Mouse (Mus musculus): ENCODE results near the gene Vsx2. TPM values are rescaled to one million over a fixed set of nuclear protein-coding genes. Genes with fewer than 3 reads are reported as not detected.

Gene Vsx2
- polyA plus RNA-seq, 1 experiment = not detected

DNA sequence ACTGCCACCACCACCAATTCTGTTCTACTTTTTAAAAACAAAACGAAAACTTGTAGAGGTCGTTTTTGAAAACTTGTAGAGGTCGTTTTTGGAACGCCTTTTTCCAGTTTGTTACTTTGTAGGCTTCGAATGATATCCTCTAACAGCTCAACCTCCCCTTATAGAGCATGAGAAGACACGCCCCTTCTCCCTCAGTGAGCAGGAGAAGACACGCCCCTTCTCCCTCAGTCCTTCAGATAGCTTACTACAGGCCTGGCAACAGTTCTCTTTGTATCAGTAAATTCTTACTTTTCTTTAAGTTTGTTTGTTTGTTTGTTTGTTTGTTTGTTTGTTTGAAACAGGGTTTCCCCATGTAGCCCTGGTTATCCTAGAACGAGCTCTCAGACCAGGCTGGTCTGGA lies 14.3 kb upstream of the Vsx2 start:
- Histone ChIP-seq H3K4me3 (ENCODE audit: extremely low read depth, insufficient read depth, insufficient read length) (no peak overlapping the region), H3K27ac (ENCODE audit: insufficient read depth, low read length) (no peak overlapping the region), H3K4me1 (ENCODE audit: control insufficient read depth, insufficient read depth, insufficient read length) (no peaks in the 10 kb centered on the region), H3K27me3 (ENCODE audit: control insufficient read depth, insufficient read depth, low read length) (no peaks in the 10 kb centered on the region), H3K36me3 (ENCODE audit: control insufficient read depth, insufficient read depth, low read length) (no peaks in the 10 kb centered on the region)
- no peak for TF ChIP-seq CTCF (IDR thresholded peaks at IDR 0.05; ENCODE audit: extremely low read depth, insufficient read depth, insufficient read length, insufficient replicate concordance)
- no peak for TF ChIP-seq POLR2A (IDR thresholded peaks at IDR 0.05; ENCODE audit: low read depth, low read length)
- 70% methylated on average over 8 of the region's 8 CpGs for WGBS
- no peak for DNase-seq (ENCODE audit: low read depth in 1 of 2, low spot score in 2 of 2)

DNA sequence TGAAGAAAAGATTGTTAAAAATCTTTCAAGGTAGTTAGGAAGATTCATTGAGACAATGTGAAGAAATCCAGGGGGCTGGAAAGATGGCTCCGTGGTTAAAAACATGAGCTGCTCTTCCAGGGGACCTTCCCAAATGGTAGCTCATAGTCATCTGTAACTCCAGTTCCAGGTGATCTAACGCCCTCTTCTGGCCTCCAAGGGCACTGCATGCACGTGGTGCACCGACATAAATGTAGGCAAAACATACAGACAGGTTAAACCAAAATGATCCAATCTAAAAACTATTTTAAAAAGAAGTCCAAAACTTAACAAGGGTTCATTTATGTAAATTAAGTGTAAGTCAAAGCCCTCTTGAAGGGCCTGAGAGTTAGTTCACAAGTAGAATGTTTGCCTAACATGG lies 7.0 kb upstream of the Vsx2 start:
- TF ChIP-seq POLR2A (IDR thresholded peaks at IDR 0.05; ENCODE audit: low read depth, low read length) = no peak
- TF ChIP-seq CTCF (IDR thresholded peaks at IDR 0.05; ENCODE audit: extremely low read depth, insufficient read depth, insufficient read length, insufficient replicate concordance) = no peak
- 55% methylated on average over 4 of the region's 4 CpGs for WGBS
- no peak for DNase-seq (ENCODE audit: low read depth in 1 of 2, low spot score in 2 of 2)
- no peaks in the 10 kb centered on the region for H3K27me3 ChIP-seq (ENCODE audit: control insufficient read depth, insufficient read depth, low read length)
- no peak overlapping the region for H3K4me3 ChIP-seq (ENCODE audit: extremely low read depth, insufficient read depth, insufficient read length)
- H3K4me1 ChIP-seq (ENCODE audit: control insufficient read depth, insufficient read depth, insufficient read length) = no peaks in the 10 kb centered on the region
- H3K27ac ChIP-seq (ENCODE audit: insufficient read depth, low read length) = no peak overlapping the region
- H3K36me3 ChIP-seq (ENCODE audit: control insufficient read depth, insufficient read depth, low read length) = no peaks in the 10 kb centered on the region

DNA sequence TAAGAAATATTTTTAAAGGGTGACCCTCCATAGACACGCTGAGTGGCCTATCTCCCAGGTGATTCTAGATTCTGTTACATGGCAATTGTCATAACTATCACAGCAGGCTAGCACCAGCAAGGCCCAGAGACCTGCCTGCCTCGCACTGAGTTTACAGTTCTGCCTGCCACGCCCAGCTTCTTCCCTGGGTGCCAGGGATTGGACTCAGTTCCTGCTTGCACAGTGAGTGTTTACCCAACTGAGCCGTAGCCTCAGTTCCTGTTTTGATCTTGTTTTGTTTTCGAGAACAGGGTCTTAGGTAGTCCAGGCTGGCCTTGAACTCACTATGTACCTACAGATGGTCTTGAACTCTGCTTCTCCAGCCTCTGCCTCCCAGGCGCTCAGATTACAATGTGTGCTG lies 2.0 kb upstream of the Vsx2 start:
- H3K4me3 ChIP-seq (ENCODE audit: extremely low read depth, insufficient read depth, insufficient read length) = no peak overlapping the region
- peaks cover 31% of the 10 kb centered on the region for H3K27me3 ChIP-seq (ENCODE audit: control insufficient read depth, insufficient read depth, low read length)
- no peaks in the 10 kb centered on the region for H3K4me1 ChIP-seq (ENCODE audit: control insufficient read depth, insufficient read depth, insufficient read length)
- no peak for TF ChIP-seq CTCF (IDR thresholded peaks at IDR 0.05; ENCODE audit: extremely low read depth, insufficient read depth, insufficient read length, insufficient replicate concordance)
- TF ChIP-seq POLR2A (IDR thresholded peaks at IDR 0.05; ENCODE audit: low read depth, low read length) = no peak
- H3K36me3 ChIP-seq (ENCODE audit: control insufficient read depth, insufficient read depth, low read length) = no peaks in the 10 kb centered on the region
- no peak overlapping the region for H3K27ac ChIP-seq (ENCODE audit: insufficient read depth, low read length)
- WGBS = 70% methylated on average over 6 of the region's 6 CpGs
- no peak for DNase-seq (ENCODE audit: low read depth in 1 of 2, low spot score in 2 of 2)

DNA sequence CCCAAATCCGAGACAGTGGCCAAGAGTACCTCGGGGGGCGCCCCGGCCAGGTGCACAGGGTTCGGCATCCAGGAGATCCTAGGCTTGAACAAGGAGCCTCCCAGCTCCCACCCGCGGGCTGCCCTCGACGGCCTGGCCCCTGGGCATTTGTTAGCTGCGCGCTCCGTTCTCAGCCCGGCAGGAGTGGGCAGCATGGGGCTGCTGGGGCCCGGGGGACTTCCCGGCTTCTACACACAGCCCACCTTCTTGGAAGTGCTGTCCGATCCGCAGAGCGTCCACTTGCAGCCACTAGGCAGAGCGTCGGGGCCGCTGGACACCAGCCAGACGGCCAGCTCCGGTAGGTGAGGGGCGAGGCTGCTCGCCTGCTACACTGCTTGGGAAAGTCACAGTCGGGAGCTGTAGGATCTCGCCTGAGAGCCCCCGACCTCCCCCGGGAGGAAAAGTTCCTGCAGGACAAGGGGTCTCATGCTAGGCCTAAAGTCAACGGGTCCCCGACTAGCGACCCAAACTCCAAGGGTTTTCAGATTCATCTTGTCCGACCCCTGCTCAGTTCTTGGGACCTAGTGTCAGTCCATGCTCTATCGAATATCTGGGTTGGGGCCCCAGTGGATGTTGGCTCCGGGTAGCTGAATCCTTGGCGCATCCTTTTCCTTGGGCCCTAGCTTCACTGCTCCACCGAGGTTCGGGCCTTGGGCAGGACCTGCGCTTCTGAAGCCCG lies 573 bp downstream of the Vsx2 start:
- no peaks in the 10 kb centered on the region for H3K4me1 ChIP-seq (ENCODE audit: control insufficient read depth, insufficient read depth, insufficient read length)
- H3K27me3 ChIP-seq (ENCODE audit: control insufficient read depth, insufficient read depth, low read length) = peaks cover 39% of the 10 kb centered on the region
- no peak overlapping the region for H3K4me3 ChIP-seq (ENCODE audit: extremely low read depth, insufficient read depth, insufficient read length)
- no peaks in the 10 kb centered on the region for H3K36me3 ChIP-seq (ENCODE audit: control insufficient read depth, insufficient read depth, low read length)
- H3K27ac ChIP-seq (ENCODE audit: insufficient read depth, low read length) = no peak overlapping the region
- DNase-seq (ENCODE audit: low read depth in 1 of 2, low spot score in 2 of 2) = no peak
- TF ChIP-seq POLR2A (IDR thresholded peaks at IDR 0.05; ENCODE audit: low read depth, low read length) (no peak), CTCF (IDR thresholded peaks at IDR 0.05; ENCODE audit: extremely low read depth, insufficient read depth, insufficient read length, insufficient replicate concordance) (no peak)
- WGBS = 9% methylated on average over 35 of the region's 40 CpGs

DNA sequence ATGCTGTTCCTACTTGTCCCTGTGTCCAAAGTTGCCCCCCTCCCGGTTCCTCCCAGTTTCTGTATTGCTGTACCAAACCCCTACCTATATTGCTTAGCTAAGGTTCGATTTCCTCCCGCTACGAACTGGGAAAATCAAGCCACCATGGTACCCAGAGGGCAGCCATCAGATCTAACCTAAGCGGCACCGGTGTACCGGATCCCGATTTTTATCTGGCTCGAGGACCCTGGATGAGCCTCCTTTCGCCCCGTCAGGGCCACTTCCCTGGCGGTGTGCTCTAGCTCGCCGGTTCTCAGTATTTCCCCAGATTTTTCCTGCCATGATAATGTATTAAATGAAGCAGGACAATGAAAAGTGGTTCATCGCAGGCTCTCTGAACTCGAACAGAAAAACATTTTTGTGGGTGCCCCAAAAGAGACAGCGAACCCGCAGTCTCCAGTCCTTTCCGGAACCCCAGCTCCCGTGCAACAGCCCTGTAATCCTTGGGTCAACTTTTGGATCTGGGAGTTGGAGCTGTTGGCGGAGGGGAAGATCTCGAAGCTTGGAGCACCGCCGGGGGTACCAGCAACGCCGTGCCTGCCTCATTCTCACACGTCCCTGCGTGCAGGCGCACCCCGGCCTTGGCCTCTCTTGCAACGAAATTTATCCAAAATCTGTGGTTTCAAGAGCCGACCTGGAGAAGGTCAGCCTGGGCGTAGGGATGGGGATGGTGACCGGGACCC lies 1.3 kb downstream of the Vsx2 start:
- no peaks in the 10 kb centered on the region for H3K4me1 ChIP-seq (ENCODE audit: control insufficient read depth, insufficient read depth, insufficient read length)
- no peak overlapping the region for H3K4me3 ChIP-seq (ENCODE audit: extremely low read depth, insufficient read depth, insufficient read length)
- no peak overlapping the region for H3K27ac ChIP-seq (ENCODE audit: insufficient read depth, low read length)
- H3K27me3 ChIP-seq (ENCODE audit: control insufficient read depth, insufficient read depth, low read length) = peaks cover 39% of the 10 kb centered on the region
- no peak for TF ChIP-seq CTCF (IDR thresholded peaks at IDR 0.05; ENCODE audit: extremely low read depth, insufficient read depth, insufficient read length, insufficient replicate concordance)
- no peak for TF ChIP-seq POLR2A (IDR thresholded peaks at IDR 0.05; ENCODE audit: low read depth, low read length)
- 7% methylated on average over 34 of the region's 34 CpGs for WGBS
- H3K36me3 ChIP-seq (ENCODE audit: control insufficient read depth, insufficient read depth, low read length) = no peaks in the 10 kb centered on the region
- DNase-seq (ENCODE audit: low read depth in 1 of 2, low spot score in 2 of 2) = no peak

DNA sequence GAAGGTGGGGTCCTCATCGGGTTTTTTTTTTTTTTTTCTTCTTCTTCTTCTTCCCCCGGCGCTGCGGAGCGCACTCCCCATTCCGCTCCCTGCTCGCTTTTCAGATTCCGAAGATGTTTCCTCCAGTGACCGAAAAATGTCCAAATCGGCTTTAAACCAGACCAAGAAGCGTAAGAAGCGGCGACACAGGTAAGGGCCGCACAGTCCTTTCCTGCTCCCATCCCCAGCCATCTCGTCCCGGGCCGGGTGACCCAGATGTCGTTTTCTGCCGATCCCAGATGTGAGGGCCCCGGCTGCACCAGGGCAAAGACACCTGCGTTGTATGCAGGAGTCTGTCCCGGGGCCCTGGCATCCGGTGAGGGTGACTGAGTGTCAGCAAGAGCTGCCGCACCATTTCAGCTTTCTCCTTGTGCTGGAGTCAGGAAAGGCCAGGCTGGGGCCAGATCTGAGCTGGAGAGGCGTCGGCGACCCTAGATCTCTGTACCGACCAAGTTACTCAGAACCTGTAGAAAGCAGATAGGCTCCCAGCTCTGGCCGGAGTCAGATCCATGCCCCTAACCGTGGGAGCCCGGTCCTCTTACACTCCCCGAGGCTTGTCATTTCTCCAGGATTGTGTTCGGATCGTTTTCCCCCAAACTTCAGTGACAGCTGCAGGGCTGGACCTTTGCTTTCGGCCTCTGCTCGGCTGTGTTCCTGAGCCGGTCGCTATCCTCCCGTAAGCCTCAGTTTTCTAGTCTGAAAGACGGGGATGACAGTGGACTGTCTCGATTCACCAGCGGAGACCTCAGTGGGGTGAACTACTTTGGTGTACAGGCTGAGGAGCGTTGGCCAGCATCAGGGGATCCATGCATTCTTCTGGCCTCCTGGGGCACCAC lies 2.1 kb downstream of the Vsx2 start:
- DNase-seq (ENCODE audit: low read depth in 1 of 2, low spot score in 2 of 2) = no peak
- 7% methylated on average over 43 of the region's 43 CpGs for WGBS
- H3K4me3 ChIP-seq (ENCODE audit: extremely low read depth, insufficient read depth, insufficient read length) = no peak overlapping the region
- peaks cover 39% of the 10 kb centered on the region for H3K27me3 ChIP-seq (ENCODE audit: control insufficient read depth, insufficient read depth, low read length)
- no peak overlapping the region for H3K27ac ChIP-seq (ENCODE audit: insufficient read depth, low read length)
- no peaks in the 10 kb centered on the region for H3K36me3 ChIP-seq (ENCODE audit: control insufficient read depth, insufficient read depth, low read length)
- TF ChIP-seq POLR2A (IDR thresholded peaks at IDR 0.05; ENCODE audit: low read depth, low read length) (no peak), CTCF (IDR thresholded peaks at IDR 0.05; ENCODE audit: extremely low read depth, insufficient read depth, insufficient read length, insufficient replicate concordance) (no peak)
- H3K4me1 ChIP-seq (ENCODE audit: control insufficient read depth, insufficient read depth, insufficient read length) = no peaks in the 10 kb centered on the region

All from spleen, adult 2 months (tissue).